Mouse (Mus musculus) thymus, postnatal 36 days (tissue): ENCODE results near the gene Zfp93.

Experiments
- DNase-seq, 2 experiments: peaks; one replicate each; pipeline ENCODE4 v3.0.0; 2022; ENCODE audit warnings: mixed read lengths in 2 of 2

Gene Zfp93

DNA sequence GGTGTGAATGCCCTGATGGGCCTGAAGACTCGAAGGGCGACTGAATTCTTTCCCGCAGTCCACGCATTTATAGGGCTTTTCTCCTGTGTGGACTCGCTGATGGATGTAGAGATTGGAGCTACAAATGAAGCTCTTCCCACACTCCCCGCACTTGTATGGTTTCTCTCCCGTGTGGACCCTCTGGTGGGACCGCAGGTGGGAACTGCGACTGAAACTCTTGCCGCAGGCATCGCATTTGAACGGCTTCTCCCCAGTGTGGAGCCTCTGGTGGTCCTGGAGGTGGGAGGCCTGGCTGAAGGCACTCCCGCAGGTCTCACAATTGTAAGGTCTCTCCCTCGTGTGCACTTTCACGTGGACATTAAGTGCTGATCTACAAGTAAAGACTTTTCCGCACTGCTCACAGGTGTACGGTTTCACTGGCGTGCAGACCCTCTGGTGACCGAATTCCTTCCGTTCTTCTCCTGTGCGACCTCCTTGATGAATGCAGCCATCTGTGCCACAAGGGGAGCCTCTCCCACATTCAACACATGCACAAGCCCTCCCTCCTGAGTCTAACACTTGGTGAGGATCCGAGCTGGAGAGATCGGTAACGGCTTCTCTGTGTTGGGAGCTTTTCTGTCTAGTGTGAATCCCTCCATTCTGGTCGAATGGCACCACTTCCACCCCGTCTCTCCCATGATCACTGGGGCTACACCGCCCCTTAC lies 21.3 kb downstream of the Zfp93 start:
- DNase-seq: no peak

DNA sequence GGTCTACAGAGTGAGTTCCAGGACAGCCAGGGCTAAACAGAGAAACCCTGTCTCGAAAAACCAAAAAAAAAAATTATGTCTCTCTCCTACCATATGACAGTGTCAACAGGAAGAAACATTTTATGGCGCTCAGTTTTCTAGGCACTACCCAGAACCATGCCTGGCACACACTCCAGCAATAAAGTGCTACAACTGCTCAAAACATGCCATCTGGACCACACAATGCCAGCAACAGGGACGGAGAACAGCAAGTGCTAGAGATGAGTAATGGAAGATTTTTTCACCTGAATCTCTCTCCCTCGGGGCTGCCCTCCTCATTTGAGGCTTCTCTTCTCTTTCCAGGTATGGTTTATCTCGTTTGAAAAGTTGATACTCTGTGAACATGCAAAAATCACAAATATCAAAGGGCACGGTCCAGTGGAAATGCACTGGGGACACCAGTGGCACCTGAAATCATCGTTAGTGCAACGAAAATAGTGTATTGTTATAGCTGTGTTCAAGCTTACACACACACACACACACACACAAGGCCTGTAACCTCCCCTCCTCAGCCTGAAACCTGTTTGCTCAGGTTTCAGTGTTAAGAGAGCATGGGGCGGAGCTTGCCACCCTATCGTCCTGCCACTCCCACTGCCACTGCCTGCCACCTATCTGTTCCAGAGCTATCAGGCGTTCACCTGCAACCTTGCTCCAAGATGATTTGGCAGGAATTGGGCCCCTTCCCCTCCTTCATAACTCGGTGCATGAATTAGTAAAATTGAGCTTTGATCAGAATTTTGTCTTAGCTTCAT lies 23.0 kb downstream of the Zfp93 start:
- no peak for DNase-seq

DNA sequence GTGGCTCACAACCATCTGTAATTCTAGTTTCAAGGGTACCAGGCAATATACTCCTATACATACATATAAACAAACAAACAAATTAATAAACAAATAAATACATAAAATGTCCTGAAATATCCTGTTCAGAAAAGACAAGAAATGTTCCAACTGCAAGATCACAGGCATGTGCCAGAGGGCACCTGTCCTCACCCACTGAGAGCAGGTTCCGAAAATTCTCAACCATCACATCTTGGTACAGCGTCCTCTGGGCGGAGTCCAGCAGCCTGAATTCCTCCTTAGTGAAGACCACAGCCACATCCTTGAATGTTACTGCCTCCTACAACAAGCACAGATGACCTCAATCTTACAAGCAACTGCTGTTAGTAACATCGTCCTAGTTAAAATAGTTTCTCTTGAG lies 24.5 kb downstream of the Zfp93 start:
- DNase-seq: no peak

DNA sequence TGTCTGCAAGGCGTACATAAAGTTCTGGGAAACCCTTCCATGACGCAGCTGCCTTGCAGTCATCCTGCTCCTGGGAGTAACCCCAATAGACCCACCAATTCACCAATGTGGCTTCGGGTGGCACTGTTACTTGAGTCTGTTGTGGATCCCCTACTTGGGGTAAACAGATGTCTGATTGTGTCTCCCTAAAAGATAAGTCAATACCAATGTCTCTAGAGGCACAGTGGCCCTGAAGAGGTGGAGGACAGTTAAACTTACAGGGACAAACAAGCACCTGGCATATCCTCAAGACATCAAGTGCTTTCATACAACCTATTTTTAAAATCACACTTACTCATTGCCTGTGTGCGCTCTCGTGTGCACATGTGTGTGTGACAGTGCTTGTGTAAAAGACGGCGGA lies 25.2 kb downstream of the Zfp93 start:
- DNase-seq: no peak

DNA sequence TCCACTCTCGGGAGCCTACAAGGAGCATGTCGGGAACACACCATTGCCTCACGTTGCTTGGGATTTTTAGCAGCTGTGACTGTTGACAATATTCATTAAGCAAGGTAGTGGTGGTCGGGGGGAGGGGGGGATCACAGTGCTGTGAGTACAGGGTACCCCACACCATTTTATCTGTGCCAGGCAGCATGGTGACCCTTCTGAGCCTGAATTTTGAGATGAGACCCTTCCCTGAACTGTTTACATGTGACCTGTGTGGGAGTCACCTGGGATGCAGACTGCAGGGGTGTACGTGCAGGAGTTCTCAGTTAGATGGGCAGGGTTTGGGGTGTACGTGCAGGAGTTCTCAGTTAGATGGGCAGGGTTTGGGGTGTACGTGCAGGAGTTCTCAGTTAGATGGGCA lies 26.2 kb downstream of the Zfp93 start:
- DNase-seq: no peak

DNA sequence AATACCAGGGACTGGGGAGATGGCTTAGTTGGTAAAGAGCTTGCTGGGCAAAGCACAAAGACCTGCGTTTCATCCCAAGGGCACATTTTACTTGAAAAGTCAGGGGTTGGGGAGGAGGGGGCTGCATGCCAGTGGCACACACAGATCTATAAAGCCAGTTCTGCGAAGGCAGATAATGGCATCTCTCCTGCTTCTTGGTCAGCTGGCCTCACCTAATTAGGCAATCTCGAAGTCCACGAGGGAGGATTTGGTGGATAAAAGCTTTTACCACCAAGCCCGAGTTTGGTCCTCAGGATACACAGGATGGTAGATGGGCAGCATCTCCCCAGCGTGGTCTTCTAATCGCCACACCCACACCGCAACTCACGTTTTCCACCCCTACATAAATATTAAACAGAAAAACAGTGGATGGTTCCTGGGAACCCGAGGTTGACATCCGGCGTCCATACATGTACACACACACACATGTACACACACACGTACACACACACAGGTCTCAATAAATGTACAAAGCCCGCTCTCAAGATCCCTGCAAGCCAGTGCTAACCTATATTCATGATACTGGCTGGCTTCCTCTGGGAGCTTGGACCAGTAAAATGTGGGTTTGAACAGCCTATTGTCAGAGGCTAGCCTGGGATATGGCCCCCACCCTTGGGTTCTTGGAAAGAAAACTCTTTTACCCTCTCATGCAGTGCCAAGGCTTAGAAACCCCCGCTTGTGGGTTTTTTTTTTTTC lies 27.3 kb downstream of the Zfp93 start:
- DNase-seq: no peak

DNA sequence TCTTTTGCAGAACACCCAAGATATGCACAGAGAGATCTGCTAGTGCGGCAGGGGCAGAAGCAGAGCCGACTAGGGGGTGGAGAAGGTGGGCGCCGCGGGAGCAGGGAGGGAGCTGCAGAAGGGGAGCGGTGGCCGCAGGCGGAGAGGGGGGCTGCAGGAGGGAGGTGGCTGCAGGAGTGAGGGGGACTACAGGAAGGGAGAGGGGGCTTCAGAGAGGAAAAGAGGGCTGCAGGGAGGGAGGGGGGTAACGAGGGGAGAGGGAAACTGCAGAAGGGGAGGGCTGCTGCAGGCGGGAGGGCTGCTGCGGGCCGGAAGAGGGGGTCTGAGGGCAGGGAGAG lies 28.4 kb downstream of the Zfp93 start:
- peak; percentile 39 to 57 for DNase-seq

DNA sequence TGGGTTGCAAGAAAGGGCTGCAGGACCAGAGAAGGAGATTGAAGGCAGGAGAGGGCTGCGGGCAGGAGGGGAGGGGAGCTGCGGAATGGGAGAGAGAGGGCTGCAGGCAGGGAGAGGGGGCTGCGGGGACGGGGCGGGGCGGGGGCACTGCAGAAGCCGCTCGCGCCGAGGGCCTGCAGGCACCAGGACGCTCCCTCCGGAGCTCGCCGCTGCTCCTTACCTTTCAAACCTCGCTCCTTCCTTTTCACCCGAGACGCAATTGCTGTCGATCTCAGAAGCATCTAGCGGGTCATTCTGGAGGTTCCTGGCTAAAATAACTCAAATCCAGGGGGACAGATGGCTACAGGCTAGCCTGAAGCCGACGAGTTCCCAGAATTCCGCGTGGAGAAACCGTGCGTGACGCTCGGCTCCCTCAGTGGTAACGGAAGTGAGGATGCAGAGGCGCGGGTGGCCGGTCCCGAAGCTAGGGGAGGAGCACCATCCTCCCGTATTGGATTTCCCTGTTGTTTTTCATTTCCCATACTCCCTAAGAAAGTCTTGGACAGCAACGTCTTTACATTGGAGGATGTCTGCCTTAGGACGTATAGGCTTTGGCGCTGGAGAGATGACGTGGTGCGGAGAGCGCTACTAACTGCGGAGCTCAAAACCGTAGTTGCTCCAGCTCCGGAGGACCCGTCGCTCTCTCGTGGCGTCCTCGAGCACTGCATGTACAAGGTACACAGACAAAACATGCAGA lies 28.9 kb downstream of the Zfp93 start:
- peak; percentile 66 to 80 for DNase-seq

DNA sequence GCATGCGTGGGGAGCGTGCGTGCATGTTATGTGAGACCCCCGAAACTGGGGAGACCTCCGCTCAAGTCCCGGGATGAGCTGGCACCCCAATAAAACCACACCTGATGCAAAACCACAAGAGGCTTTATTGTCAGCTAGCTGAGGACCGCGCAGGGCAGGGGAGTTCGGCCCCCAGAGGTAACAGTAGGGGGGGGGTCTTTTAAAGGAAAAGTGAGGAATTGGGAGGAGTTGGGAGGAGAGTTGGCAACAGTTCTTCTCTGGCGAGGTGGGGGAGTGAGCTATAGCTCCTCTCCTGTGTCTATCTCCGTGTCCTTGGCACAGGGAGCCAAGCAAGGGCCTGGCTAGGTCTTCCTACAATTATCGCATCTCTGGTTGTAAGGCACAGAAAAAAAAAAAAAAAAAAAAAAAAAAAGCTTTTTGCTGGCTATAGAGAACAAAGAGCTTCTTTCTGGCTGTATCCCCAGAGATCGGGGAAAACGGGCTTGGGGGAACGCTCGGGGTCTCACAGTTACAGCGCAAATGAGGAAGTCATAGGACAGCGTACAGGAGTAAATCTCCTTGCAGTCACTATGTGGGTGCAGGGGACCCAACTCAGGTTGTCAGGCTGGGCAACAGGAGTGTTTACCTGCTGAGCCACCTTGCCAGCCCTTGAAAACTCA lies 29.7 kb downstream of the Zfp93 start:
- DNase-seq: peak in 1 of 2 experiments; percentile 12

DNA sequence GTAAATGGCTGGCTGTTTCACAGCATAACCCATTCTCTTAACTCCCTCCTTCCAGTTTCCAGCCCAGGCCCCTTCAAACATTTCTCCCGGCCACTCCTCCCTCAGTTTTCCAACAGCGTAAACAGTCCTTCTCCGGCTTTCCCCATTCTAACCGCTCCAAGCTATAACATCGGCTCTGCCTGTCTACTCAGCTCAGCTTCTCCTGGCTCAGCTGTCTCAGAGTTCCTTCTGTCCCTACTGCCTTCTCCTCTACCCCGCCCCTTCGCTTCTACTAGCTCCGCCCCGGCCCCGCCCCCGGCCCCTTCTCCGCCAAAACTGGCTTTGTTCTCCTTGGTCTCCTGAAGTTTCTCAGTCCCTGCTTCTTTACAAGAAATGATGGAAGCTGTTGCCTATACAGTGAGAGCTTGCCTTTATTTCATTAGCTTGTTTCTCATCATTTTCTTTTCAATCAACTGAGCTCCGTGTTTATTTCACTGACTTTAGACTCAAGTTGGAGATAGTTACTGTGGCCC lies 30.6 kb downstream of the Zfp93 start, which contains the start of gene Zfp61:
Zfp61 (minus strand) TSS at position 462 of the 512 bp plus-strand sequence.
- DNase-seq: peak; percentile 12 to 33

DNA sequence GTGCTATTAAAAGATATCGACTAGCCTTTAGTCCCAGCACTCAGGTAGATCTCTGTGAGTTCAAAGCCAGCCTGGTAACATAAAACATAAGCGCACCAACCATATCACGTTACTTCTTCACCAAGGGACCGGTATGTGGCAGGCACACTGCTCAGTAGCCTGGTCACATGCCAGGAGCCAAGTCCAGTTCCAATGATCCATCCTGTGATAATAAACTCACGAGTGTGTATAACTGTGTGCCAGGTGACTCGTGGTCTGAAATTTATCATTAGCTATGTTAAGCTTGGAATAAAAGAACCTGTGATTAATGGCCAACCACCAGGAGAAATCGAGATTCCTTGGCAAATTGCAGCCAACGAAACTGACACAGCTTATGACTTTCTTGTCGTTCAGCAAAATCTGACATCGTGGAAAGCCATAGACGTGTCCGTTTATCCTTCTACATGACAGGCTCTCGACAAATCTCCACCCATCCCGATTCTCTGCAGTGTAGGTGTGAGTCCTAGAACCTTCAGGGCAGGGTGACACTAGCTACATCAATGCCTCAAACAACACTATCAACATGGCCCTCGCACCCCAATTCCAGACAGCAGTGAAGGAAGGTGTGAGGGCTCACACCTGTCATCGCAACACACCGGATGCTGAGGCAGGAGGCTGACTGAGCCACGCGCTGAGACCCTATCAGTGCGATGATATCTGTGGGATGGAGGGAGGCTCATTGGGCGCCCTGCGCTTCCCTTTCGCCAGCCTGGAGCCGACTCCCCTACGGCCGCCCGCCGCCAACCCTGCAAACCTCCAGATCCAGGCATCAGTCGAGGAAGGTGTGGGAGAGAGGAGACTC lies 45.7 kb downstream of the Zfp93 start:
- DNase-seq: no peak

DNA sequence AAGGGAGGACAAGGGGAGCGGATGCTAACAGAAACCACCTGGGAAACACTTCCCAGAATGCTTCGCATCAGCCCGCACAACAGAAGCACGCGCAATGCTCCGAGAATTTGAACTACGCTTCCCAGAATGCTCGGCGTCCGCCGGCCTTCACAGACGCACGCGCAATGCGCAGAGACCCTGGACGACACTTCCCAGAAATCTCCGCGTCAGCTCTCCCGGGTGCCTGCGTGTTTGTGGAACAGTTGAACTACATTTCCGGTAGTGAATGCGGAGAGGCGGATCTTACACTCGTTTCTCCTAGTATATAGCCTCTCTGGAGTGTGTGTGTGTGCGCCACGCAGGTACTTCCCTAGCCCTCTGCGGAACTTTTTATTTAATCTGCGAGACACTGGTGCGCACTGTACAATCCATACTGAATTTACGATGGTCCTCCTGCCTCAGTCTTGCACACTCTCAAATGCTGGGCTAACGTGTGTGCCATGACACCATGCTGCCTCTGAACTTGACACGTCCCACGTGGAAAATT lies 46.4 kb downstream of the Zfp93 start, which contains the start of gene Zfp94:
Zfp94 (minus strand) TSS at position 100 of the 526 bp plus-strand sequence.
- DNase-seq: peak; percentile 92 to 95

DNA sequence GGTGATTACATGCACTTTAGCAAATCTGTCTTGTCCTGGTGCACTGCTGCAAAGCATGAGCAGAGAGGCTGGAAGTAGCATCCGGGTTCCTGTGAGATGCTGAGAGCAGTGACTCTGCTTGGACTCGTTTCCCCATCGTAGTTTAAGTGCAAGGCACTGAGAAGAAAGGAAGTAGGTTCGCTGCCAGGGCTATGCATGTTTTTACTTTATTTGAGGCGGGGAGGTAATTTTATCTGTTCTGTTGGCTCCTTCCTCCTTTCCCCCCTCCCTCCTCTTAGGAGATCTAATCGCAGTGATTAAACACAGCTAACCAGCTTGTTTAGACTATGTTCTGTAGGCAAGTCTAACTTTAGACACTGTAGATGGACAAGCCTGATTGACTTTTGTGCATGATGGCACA lies 48.7 kb downstream of the Zfp93 start:
- DNase-seq: no peak

DNA sequence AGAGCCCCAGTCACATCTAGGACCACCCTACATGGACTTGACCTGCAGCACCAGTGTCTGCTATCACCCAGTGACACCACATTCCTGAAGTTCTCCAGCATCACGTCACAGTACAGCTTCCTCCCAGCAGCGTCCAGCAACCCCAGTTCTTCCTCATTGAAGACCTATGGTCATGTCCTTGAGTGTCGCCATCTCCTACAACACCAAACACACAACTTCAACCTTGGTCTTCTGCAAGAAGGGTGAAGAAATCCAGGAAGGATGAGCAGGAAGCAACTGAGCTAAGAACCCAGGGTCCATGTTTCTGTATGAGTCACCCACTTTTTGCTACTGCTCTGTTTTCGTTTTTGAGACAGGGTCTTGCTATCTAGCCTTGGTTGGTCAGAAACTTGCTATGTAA lies 52.4 kb downstream of the Zfp93 start:
- no peak for DNase-seq

DNA sequence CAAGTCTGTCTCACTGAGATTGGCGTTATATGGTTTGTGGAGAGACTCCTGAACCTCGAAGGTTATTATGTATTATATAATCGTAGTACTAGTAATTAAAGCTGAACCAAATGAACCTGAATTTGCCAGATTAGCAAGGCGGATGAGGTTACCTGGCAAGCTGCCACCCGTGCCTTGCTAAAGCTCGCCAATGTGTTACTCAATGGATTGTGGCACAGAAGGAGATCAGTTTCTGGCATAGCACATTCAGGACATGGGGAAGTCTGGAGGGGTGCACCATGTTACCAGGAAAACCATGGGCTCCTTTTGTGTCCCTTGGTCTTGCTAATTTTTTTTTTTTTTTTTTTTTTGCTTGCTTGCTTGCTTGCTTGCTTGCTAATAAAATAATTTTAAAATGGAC lies 55.0 kb downstream of the Zfp93 start:
- DNase-seq: no peak

DNA sequence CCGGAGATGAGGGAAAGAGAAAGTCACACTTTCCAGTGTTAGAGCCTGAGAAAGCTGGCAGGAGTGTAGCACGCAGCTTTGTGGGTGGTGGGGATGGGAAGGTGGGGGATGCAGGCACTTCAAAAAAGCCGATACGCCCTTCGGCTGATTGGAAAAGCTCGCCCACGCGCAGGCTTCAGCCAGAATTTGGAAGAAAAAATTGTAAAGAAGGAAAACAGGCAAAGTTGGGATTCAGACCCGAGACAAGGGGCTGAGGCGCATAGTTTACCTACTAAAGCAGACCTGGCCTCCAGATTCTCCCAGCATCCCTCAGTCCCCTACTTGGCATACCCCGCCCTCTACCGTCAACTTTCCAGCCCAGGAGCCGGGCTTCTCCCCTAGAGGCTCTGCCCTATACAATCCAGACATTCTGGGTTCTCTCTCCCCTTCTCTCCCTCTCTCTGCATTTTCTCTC lies 55.5 kb downstream of the Zfp93 start:
- no peak for DNase-seq

DNA sequence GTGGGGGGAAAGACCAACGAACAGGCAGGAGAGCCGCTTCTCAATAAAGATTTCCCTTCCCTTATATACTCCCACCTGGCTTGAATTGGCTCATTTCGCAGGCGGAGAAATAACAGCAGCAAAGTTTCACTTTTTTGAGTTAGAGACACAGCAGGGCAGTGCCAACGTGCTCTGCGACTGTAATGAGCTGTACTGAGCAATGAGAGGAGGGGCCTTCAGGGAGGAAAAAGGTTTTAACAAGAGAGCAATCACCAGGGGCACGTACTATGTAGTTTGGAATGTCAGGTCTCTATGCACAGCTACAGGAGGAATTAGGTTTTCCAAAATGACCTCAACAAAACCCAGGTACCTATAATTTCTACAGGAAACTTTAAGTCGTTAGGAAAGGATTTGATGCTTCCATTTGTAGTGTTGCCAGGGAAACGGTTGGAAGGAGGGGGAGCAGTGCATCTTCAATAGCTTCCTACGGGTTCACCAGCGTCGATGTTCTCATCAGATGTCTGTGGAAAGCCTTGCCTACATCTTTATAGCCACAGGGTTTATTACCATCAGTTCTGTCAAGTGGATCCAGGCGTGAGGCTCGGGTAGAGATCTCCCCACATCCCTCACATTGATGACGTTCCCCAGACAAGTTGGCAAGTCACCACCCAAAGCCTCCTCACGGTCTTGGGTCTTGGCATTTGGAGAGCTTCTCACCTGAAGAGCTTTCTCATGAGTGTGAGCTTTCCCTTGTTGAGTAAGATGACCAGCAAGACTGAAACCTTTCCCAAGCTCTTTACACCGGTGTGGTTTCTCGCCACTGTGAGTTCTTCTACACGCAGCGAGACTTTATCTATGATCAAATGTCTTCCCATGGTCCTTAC lies 56.3 kb downstream of the Zfp93 start:
- no peak for DNase-seq
